Mouse (Mus musculus) layer of hippocampus, postnatal 14 days (tissue): Measurements from ENCODE around the gene Cxcl1. TPM values are rescaled to one million over a fixed set of nuclear protein-coding genes. Genes with fewer than 3 reads are reported as not detected.

ENCODE experiments used
- DNase-seq, 2 experiments: peaks; one replicate each; pipeline ENCODE4 v3.0.0; 2021 to 2022; ENCODE audit warnings: low spot score in 2 of 2, mixed read lengths in 1 of 2
- total RNA-seq, 2 experiments: library from RNA; stranded (reverse); gene quantifications; 2 replicates each; pipeline ENCODE4 v1.2.3; 2021

Gene Cxcl1
- total RNA-seq, 2 experiments from 2014 or later, result 0.46 to 0.83 TPM

- DNase-seq, result no peak
Observed at GRCm38 (mm10) chr5:90884628-90885242, 6.3 kb upstream of the Cxcl1 start.

- no peak for DNase-seq
Observed at GRCm38 (mm10) chr5:90888661-90889060, 2.4 kb upstream of the Cxcl1 start.

- no peak for DNase-seq
Observed at GRCm38 (mm10) chr5:90891464-90891813, 398 bp downstream of the Cxcl1 start.

GRCm38 (mm10) chr5:90894231-90894630, 3.2 kb downstream of the Cxcl1 start:
- no peak for DNase-seq

GRCm38 (mm10) chr5:90897429-90897828, 6.4 kb downstream of the Cxcl1 start:
- DNase-seq, result no peak

GRCm38 (mm10) chr5:90899308-90899707, 8.3 kb downstream of the Cxcl1 start:
- DNase-seq, result no peak

GRCm38 (mm10) chr5:90900147-90900546, 9.1 kb downstream of the Cxcl1 start:
- no peak for DNase-seq

GRCm38 (mm10) chr5:90900688-90901087, 9.6 kb downstream of the Cxcl1 start:
- no peak for DNase-seq

- no peak for DNase-seq
Observed at GRCm38 (mm10) chr5:90902380-90903260, 11.6 kb downstream of the Cxcl1 start.

- no peak for DNase-seq
Observed at GRCm38 (mm10) chr5:90903339-90904020, 12.4 kb downstream of the Cxcl1 start, which contains the start of gene Cxcl2. Gene Cxcl2 (plus strand): TSS chr5:90903871.

- DNase-seq, result peak; percentile 39 to 71
Observed at GRCm38 (mm10) chr5:90908983-90909382, 17.9 kb downstream of the Cxcl1 start.

GRCm38 (mm10) chr5:90919495-90919894, 28.5 kb downstream of the Cxcl1 start:
- no peak for DNase-seq

GRCm38 (mm10) chr5:90922958-90923357, 31.9 kb downstream of the Cxcl1 start:
- no peak for DNase-seq

GRCm38 (mm10) chr5:90930546-90930945, 39.5 kb downstream of the Cxcl1 start:
- DNase-seq, result no peak

GRCm38 (mm10) chr5:90930971-90931851, 40.2 kb downstream of the Cxcl1 start, which contains the start of gene Mthfd2l:
Gene Mthfd2l (plus strand): TSS chr5:90931117.
- DNase-seq, result peak; percentile 75 to 84

- no peak for DNase-seq
Observed at GRCm38 (mm10) chr5:90931911-90932310, 40.9 kb downstream of the Cxcl1 start.

- no peak for DNase-seq
Observed at GRCm38 (mm10) chr5:90936706-90937105, 45.7 kb downstream of the Cxcl1 start.
